Mouse (Mus musculus) adrenal gland, postnatal 14 days (tissue): ENCODE measurements around the gene Lyrm7. TPM values are rescaled to one million over a fixed set of nuclear protein-coding genes. Genes with fewer than 3 reads are reported as not detected.
"Not testable (repeated sequence)": the region's sequence is repeated elsewhere in the genome, so short reads cannot be mapped to it uniquely, and the experiment has no call there.

Experiments
- DNase-seq: peaks from one replicate; pipeline ENCODE4 v3.0.0; 2021; ENCODE audit warnings: mixed read lengths
- total RNA-seq: library from RNA; stranded (reverse); gene quantifications from 2 replicates; pipeline ENCODE4 v1.2.3, GENCODE M21; 2021

Lyrm7 gene
- total RNA-seq, 1 experiment from 2014 or later = 26.0 TPM

DNA sequence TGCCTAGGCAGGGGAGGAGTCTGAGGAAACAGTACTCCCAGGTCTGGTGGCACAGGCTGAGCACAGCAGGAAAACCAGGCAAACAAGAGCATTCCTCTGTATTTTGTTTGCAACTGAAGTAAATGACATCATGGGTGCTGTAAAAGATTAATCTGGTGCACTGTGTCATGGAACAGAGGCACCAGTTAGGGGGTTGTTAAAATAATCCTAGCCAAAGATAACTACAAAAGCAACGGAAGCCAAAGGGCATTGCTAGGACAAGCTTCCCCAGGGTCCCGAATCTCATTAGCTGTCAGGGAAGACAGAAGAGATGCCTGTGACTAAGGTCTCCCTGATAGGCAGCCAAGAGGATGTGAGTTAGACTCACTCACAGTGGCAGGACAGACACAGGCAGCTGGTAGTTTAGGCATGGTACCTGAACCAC is 20.3 kb upstream of the Lyrm7 start:
- peak; percentile 40 for DNase-seq

DNA sequence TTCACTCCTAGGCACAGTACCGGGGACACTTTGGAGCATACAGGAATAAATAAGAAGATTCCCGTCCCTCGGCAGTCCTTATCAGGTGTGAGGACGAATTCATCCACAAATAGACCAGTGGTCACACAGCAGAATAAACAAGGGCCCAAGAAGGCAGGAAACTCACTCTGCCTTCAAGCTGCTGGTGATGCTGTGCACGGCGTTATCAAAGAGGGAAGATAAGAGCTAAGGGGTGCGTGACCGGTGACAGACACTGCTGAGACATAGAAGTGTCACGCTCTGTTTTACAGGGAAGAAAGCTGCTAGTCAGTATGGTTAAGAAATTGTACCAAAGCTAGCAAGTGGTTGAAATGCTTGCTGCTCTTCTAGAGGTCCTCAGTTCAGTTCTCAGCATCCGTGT is 19.2 kb upstream of the Lyrm7 start:
- DNase-seq = no peak

DNA sequence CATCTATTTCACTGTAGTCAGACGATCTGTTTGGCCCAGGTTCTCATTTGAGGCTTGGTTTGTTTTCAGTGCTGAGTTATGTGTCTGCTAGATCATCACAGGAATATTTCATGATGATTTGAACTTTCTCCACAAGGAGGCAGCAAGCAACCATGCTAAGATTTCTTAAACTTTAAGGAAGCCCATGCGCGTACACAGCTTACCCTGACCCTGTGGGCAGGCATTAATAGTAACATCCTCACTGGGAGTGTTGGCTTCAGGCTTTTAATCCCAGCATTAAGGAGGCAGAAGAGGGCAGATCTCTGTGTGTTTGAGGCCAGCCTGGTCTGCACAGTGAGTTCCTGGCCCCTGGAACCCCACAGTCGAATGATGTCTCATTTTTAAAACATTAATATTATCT is 18.7 kb upstream of the Lyrm7 start:
- peak; percentile 66 for DNase-seq

DNA sequence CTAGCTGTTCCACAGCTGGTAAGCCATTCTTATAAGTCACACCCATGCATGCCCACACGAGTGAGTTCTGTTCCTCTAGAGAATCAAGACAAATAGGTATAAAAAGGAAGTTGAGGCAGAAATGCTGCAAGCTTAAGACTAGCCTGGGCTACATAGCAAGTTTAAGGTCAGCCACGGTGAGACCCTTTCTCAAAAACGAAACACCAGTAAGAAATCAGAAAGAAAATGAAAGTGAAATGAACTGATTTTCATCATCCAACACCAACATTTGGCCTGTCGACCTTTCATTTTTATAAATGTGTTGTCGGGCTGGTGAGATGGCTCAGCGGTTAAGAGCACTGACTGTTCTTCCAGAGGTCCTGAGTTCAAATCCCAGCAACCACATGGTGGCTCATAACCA is 18.2 kb upstream of the Lyrm7 start:
- no peak for DNase-seq

DNA sequence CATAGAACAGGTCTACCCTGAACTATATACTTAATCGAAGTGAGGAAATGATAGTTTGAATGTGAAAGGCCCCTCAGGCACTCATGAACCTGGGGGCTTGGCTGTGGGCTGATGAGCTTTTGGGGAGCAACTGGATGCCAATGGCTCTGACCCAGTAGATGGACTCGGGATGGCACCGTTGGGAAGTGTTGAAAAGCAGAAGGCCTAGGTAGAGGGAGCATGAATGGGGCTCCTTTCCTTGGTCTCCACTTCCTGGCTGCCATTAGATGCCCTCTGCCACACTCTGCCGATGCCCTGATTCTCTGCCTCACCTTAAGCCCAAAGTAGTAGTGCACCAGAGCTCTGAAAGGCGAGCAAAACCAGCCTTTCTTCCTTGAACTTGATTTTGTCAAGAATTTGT is 15.3 kb upstream of the Lyrm7 start:
- DNase-seq = no peak

DNA sequence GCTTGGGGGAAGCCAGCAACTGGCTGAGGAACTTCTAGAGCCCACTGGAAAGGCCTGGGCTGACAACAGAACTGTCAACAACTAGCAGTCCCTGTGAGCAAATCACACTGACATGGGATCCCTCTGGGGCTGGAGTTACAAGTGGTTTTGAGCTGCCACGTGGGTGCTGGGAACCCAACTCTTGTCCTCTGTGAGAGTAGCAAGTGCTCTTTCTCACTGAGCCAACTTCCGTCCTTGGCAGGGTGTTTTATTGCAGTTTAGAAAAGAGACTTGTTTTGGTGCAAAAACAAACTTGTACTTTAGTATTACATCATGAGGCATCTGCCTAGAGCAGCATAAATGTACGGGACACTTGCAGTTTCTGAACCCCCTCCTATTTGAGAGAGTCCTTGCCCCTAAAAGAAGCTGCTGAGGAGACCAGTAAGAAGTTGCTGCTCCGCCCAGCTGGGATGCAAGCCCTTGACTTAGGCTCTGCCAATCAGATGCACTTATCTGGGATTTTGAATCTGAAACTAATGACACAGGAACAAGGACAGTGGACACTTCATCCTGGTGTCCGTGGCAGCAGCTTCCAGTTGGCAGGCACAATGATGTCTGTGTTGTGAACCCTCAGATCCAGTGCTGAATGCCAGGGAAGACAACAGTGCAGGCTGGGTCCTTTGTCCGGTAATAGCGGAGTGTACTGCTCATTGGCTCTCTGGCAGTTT is 11.3 kb upstream of the Lyrm7 start:
- peak; percentile 67 for DNase-seq

DNA sequence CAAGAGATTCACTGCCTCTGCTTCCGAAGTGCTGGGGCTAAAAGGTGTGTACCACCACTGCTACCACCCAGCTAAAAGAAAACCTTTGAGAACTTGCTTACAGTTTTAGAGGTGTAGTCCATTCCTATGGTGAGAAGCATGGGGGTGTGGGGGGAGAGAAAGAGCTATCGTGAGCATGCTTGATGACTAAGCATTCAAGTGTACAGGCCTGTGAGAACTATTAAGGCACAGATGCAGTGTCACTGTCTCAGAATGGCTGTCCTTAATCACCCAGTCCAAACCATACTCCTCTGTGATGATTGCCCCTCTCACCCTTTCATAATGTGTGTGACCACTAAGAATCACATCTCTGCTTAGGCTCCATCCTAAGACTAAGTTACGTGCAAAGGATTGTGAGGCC is 8.6 kb upstream of the Lyrm7 start:
- no peak for DNase-seq

DNA sequence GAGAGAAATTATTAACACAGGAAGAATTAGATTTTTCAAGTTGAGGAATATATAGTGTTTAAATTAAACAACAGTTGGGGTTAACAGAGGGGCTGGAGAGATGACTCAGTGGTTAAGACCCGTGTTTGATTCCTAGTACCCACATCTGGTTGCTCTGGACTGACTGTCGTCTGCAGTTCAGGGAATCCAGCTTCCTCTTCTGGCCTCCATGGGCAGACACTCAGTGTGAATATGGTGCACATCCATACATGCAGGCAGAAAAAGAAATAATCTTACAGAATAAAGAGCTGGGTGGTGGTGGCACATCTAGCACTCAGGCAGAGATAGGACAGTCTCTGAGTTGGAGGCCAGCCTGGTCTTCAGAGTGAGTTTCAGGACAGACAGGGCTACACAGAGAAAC is 7.7 kb upstream of the Lyrm7 start:
- no peak for DNase-seq

DNA sequence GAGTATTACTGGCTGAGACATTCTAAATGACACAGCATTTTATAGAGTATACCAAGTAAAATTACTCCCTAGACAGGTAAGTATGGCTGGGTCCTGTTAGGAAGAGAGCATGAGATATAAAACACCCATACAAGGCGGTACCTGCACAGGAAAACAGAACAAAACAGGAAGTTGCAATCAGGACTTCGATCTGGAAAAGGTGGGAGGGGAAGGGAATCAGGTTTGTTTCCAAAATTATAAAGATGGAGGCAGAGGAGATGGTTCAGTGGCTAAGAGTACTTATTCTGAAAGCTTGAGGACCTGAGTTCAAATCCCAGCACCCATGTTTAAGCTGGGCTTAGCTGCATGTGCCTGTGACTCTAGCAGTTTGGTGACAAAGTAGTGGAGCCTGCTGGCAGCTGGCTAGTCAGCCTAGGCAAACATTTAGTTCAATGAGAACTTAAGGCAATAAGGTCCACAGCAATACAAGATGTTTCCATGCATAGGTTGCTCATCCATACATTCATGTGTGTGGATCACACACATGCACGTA is 7.3 kb upstream of the Lyrm7 start:
- DNase-seq = no peak

DNA sequence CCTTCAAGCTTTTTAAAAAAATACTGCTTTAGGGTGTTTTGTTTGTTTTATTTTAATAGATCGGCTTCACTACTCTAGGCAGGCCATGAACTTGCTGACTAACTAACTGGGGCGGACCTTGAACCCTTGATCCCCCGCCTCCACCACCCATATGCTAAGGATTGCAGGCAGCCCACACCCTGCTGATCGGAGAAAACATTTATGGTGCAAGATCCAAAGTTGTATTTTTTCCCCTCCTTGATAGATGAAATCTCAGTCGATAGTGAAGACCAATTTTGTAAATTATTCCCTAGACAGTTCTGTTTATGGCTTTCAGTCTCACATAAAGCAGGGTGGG is 6.3 kb upstream of the Lyrm7 start:
- DNase-seq = peak; percentile 60

DNA sequence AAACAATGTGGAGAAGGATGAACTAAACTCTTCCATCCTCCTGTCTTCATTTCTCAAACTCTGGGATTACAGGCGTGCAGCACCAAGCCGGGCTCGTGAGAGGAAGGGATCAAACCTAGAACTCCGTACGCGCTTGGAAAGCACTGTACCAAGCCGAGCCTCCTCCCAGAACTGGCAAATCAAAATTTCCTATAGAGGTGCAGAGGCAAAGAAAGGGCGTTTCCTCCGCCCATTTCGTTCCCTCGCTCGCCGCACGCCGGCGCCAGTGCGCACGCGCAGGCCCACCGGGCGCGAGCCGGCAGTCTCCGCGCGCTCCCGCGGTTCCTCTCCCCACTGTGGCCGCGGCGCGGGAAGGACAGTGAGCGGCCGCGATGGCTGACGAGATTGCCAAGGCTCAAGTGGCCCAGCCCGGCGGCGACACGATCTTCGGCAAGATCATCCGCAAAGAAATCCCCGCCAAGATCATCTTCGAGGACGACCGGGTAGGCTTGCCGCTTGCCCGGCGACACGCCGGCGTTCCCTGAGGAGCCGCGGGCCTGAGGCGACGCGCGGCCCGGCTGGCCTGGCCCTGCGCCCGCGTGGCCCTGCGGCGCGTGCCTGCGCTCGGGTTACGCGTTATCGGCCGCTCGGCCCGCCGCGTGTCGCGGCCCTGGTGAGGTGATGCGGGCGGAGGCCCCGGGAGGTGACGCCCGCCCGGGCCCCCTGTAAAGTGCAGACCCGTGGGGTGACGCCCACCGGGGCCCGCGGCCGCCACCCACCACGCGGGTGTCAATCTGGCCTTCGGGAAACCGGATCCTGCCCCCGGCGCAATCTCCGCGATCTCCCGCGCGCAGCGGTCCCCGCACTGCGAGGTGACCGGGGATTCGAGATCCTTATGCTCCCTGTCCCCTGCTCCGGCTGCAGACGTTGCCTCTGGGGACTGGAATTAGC is 5.7 kb upstream of the Lyrm7 start, which contains the start of gene Hint1:
Gene Hint1, plus strand, starts transcription at position 265 of the 930 bp plus-strand sequence.
- peak; percentile 95 for DNase-seq

DNA sequence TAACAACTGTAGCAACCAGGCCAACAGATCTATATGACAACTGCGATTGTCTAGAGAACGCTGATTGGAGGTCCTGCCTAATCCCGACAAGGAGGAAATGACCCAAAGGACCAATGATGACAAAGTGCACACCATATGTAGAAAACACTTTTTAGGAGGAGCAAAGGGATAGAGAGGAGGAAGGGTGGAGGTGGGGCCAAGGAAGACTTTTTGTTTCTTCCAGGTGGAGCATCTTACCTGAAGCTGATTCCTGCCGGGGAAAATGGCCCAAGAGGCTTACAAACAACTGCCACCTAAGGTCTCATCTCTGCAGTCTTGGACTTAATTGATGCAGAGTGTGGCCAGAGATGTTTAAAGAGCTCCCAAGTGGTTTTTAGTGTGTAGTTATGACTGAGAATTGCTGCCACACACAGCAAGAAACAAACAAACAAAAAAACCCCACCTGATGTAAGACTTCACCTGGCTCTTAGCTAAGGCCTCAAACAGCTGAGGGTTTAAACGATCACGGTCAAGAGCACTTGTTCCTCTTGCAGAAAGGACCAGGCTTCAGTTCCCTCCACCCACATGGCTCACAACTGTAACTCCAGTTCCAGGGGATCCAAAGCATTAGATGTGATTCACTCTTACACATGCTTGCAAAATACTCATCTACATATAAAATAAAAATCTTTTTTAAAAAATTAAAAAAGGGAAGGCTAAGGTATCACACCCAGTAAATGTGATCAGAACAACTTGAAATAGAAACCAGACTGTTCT is 4.8 kb upstream of the Lyrm7 start:
- no peak for DNase-seq

DNA sequence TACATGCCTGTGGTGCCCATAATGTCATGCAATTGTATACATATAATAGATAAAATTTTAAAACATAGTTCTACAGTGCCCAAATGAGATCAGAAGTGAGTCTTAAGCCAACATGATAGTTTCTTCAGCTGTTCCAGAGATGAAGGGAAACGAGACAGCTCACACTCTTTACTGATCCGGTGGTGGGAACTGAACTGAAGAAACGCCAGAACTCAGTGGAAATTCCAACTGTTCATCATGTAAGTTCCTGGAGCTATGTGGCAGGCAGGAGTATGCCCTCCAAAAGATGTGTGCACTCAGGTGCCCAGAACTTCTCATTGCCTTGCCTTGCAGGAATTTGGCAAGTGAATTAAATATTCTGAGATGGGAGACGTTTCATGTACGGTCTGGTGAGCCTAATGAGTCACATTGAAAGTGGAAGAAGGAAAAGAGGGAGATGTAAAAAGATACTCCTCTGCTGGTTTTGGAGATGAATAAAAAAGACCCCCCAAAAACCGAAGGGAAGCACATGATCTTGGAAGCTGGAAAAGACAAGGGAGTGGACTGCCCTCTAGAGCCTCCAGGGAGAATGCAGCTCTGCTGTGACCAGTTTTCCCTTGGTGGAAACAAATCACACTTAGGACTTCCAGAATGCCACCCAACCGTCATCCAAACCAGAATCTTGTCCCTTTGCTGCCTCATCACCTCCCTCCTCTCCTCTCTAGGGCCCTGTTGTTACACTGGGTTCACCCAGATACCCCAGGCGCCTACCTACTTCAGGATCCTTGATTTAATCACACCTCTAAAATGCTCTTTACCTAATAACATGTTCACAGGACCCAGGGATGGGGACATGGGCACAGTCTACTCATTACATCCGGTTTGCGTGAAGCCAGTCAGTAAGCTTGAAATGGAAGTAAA is 2.2 kb upstream of the Lyrm7 start:
- DNase-seq = peak; percentile 42

DNA sequence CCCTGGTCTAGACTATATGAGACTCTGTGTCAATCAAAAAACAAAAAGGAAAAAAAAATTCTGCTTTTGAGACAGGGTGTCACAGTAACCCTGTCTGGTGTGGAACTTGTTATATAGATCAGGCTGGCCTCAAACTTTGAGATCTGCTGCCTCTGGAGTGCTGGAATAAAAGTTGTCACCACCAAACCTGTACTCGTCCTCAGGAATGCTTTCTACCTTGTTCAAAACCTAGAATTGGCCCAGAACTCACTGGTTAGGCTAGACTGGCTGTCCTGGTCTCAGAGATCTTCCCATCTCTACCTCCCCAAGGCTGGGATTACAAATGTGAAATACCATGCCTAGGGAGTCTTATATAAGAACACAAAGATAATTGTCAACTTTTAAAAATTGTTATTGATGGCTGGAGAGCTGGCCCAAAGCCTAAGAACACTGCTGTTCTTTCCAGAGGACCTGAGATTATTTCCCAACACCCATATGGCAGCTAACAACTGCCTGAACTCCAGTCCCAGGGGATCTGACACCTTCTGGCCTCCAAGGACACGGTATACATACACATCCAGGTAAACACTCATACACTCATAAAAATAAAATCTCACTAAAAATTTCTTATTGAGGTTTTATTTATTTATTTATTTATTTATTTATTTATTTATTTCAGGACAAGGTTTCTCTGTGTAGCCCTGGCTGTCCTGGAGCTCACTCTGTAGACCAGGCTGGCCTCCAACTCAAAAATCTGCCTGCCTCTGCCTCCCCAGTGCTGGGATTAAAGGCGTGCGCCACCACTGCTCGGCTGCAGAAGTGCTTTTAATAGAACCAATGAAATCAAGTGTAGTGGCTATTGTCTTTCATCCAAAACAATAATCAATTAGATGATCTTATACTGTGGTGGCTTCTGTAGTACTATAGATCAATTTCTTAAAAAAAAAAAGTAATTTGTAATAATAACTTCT is 1.0 kb upstream of the Lyrm7 start:
- no peak for DNase-seq

DNA sequence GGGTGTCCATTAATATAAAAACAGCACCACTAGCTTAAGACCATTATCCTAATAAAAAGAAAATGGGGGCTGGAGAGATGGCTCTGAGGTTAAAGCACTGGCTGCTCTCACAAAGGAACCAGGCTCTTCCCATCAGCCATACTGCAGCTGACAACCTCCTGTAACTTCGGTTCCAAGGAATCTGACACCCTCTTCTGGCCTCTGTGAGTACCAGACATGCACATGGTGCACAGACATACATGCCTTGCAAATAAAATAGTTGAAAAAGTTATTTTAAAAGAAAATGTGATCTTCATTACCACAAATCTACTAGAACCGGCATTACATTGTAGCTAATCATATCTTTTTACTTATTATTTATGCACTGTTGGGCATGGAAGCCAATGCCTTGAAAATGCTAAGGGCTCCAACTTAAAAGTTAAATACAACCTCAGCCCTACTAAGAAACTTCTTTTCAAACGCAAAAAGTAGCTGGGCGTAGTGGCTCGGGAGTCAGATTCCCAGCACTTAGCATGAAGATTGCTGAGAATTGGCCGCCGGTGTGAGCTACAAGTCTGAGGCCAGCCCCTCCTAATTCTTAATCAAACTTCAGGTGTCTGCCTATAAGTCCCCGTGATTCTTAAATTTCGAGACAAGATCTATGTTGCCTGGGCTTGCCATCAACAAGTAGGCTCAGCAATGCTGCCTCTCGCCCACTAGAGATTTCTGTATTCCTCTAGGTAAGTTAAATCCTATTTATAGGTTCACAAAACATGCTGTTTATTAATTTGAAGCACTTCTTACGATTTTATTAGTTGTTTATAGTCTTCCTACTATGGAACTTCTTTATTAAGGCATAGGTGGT is 1.2 kb downstream of the Lyrm7 start:
- peak; percentile 52 for DNase-seq

DNA sequence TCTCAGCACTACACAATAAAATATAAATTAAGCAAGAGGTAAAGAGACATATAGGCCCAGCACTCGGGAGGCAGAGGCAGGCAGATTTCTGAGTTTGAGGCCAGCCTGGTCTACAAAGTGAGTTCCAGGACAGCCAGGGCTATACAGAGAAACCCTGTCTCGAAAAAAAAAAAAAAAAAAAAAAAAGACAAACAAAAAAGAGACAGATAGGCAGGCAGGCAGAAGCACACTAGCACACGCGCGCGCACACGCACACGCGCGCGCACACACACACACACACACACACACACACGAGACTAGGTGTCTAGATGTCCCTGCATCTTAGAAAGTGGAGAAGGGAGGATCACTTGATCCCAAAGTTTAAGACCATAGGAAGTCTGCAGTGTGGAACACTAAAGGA is 1.8 kb downstream of the Lyrm7 start:
- not testable (repeated sequence) for DNase-seq

DNA sequence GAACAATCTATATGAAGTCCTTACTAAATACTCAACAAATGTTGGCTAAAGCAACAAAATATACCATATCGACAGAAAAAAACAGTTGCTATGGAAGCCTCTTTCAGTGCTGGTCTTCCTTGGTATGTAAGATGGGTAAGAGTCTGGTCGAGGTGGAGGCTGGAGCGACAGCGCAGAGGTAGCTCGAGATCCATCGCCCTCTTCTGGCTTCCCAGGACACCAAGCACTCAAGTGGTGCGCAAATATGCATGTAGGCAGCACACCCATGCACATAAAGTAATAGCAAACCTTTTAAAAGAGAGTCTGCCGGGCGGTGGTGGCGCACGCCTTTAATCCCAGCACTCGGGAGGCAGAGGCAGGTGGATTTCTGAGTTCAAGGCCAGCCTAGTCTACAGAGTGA is 9.1 kb downstream of the Lyrm7 start:
- no peak for DNase-seq

DNA sequence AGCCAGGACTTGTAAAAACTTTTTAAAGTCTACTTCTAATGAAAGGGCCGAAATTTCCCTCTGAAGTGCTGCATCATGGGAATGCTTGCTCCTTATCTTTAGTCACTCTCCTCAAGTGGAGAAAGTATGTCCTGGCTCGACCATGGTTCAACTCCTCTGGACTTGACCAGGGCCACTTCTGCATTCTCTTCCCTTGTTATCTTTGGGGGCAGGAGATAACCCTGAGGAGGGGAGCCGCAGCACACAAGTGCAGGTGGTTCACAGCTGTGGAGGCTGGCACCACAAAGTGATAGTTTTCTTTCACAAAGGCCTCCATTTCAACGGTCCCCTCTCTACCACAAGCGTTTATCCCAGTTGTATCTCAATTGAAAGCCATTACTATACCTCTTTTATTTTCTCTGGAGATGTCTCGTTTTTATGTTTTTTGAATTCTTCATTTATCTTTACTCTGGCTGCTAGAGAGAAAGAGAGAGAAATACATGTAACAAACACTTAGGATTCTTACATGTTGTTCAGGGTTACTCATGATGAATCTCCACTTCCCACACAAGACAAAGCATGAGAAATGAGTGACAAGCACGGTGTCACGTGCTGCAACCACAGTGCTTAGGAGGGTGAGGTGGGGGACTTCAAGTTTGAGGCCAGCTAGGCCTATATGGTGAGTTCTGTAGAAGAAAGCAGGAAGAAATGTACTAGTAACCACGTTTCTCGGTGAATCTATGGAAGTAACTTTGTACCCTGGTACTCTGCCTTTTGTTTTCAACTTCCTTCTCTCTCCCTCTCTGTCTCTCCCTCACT is 10.6 kb downstream of the Lyrm7 start:
- no peak for DNase-seq
